Mouse (Mus musculus): ENCODE measurements around the gene Tbl1x. TPM values are rescaled to one million over a fixed set of nuclear protein-coding genes. Genes with fewer than 3 reads are reported as not detected.
"Not testable (repeated sequence)": the region's sequence is repeated elsewhere in the genome, so short reads cannot be mapped to it uniquely, and the experiment has no call there.

The Tbl1x gene
- polyA plus RNA-seq, 1 experiment from 2014 or later, result 37.9 TPM

DNA sequence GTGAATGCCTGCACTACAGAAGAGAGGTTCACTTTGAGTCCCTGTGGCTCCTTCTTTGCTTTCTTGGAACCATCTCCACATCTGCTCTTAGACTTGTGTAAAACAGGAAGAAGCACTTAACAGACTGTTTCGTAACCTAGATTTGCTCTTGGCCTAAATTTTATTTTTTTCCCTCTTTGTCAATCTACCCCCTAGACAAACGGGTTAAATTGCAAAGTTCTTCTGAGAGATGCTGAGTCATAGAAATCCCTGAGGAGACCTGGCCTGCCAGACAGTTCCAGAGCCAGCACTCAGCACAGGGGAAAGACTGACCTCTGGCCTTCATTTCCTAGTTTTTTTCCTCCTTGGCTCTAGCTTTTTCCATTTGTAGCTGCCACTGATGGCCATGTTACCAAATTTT, 23.1 kb downstream of the Tbl1x start:
- TF ChIP-seq EP300 (IDR thresholded peaks at IDR 0.05) (peak; percentile 30; the same call in 1 of the 2 replicates), CTCF (IDR thresholded peaks at IDR 0.05) (no peak)
- H3K27ac ChIP-seq (ENCODE audit: low read length), result no peak overlapping the region
- H3K27me3 ChIP-seq (replicated peaks; ENCODE audit: insufficient read depth, low read length), result no peaks in the 10 kb centered on the region
- H3K4me3 ChIP-seq (ENCODE audit: low read depth, low read length), result no peak overlapping the region
- 14% methylated on average over 2 of the region's 2 CpGs for WGBS
- no peak overlapping the region for H3K9ac ChIP-seq (replicated peaks; ENCODE audit: low read depth)
- H3K4me1 ChIP-seq (ENCODE audit: insufficient read depth, low read depth, low read length), result no peaks in the 10 kb centered on the region
- no peaks in the 10 kb centered on the region for H3K36me3 ChIP-seq (ENCODE audit: insufficient read depth, low read length)
- ATAC-seq (peak; percentile 72), DNase-seq (ENCODE audit: low spot score) (peak; percentile 78)
- H3K4me2 ChIP-seq (replicated peaks; ENCODE audit: low read depth, low read length), result no peak overlapping the region
- no peaks in the 10 kb centered on the region for H3K9me3 ChIP-seq (ENCODE audit: low read length)

- DNase-seq (ENCODE audit: low spot score); H3K27me3 ChIP-seq (replicated peaks; ENCODE audit: insufficient read depth, low read length); H3K9me3 ChIP-seq (ENCODE audit: low read length); ATAC-seq; H3K36me3 ChIP-seq (ENCODE audit: insufficient read depth, low read length); H3K9ac ChIP-seq (replicated peaks; ENCODE audit: low read depth); H3K4me2 ChIP-seq (replicated peaks; ENCODE audit: low read depth, low read length); H3K4me3 ChIP-seq (ENCODE audit: low read depth, low read length); H3K27ac ChIP-seq (ENCODE audit: low read length); H3K4me1 ChIP-seq (ENCODE audit: insufficient read depth, low read depth, low read length): not testable (repeated sequence)
- 92% methylated on average over 4 of the region's 4 CpGs for WGBS
Measured at GRCm38 (mm10) chrX:77539770-77540169, 29.0 kb downstream of the Tbl1x start.

GRCm38 (mm10) chrX:77544003-77544402, 33.2 kb downstream of the Tbl1x start:
- H3K4me1 ChIP-seq (ENCODE audit: insufficient read depth, low read depth, low read length), result no peaks in the 10 kb centered on the region
- H3K27ac ChIP-seq (ENCODE audit: low read length), result no peak overlapping the region
- no peak for TF ChIP-seq CTCF (IDR thresholded peaks at IDR 0.05)
- H3K4me2 ChIP-seq (replicated peaks; ENCODE audit: low read depth, low read length), result no peak overlapping the region
- no peak overlapping the region for H3K9ac ChIP-seq (replicated peaks; ENCODE audit: low read depth)
- no peak overlapping the region for H3K4me3 ChIP-seq (ENCODE audit: low read depth, low read length)
- no peaks in the 10 kb centered on the region for H3K36me3 ChIP-seq (ENCODE audit: insufficient read depth, low read length)
- DNase-seq (ENCODE audit: low spot score), result peak; percentile 5
- no peaks in the 10 kb centered on the region for H3K9me3 ChIP-seq (ENCODE audit: low read length)
- ATAC-seq, result peak; percentile 52; the same call in 1 of the 2 replicates
- no peaks in the 10 kb centered on the region for H3K27me3 ChIP-seq (replicated peaks; ENCODE audit: insufficient read depth, low read length)

DNA sequence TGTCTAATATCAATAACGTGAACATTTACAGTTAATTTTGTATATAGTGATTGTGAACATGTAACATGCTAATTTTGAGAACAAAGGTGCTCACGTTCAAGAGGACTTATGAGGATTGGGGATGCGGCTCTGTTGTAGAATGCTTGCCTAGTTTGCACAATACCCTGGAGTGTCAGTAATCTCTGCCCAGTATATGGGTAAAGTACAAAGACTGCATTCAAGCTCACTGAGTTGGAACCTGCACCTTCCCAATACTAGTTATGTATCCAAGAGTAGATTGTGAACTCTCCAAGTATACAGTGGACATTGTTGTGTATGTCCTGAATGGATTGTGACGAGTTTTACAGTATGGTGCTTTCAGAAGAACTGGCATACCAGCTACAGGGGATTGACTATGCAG, 33.7 kb downstream of the Tbl1x start:
- Histone ChIP-seq H3K36me3 (ENCODE audit: insufficient read depth, low read length) (no peaks in the 10 kb centered on the region), H3K4me1 (ENCODE audit: insufficient read depth, low read depth, low read length) (no peaks in the 10 kb centered on the region), H3K9ac (replicated peaks; ENCODE audit: low read depth) (no peak overlapping the region), H3K4me2 (replicated peaks; ENCODE audit: low read depth, low read length) (no peak overlapping the region), H3K4me3 (ENCODE audit: low read depth, low read length) (no peak overlapping the region), H3K27me3 (replicated peaks; ENCODE audit: insufficient read depth, low read length) (no peaks in the 10 kb centered on the region), H3K9me3 (ENCODE audit: low read length) (no peaks in the 10 kb centered on the region), H3K27ac (ENCODE audit: low read length) (no peak overlapping the region)
- WGBS, result 62% methylated on average over 4 of the region's 4 CpGs
- DNase-seq (ENCODE audit: low spot score), result no peak
- no peak for ATAC-seq
- TF ChIP-seq EP300 (IDR thresholded peaks at IDR 0.05), result no peak
- no peak for TF ChIP-seq CTCF (IDR thresholded peaks at IDR 0.05)

DNA sequence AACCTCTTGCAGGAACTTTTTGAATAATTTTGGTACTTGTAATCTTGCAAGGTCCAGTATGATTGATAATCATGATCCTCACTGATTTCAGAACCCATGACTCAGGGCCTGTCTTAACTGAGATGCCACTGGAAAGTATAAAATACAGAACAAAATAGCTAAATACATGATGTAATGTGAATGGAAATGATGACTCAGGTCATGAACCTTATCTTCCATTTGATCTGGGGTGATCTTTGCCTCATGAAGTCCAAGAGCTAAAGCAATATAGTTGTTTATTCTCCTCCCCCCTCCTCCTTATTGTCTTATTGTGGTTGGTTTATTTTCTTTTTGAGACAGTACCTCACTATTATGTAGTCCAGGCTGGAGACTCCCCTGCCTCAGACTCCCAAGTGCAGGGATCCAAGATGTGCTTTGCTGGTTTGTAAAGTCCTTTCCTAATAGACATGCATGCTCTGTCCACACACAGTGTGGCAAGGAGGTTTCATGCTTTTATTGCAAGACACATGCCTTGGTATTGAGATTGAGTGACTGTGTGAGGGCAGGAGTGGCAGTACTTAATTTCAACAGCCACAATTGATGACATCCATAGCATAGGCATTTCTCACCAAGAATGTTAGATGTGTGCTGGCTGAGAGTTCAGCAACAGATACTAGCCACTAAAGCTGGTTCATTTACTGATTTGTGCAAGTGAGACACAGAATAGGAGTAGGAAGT, 34.7 kb downstream of the Tbl1x start:
- Histone ChIP-seq H3K4me2 (replicated peaks; ENCODE audit: low read depth, low read length) (no peak overlapping the region), H3K36me3 (ENCODE audit: insufficient read depth, low read length) (no peaks in the 10 kb centered on the region), H3K9me3 (ENCODE audit: low read length) (no peaks in the 10 kb centered on the region), H3K4me3 (ENCODE audit: low read depth, low read length) (no peak overlapping the region), H3K4me1 (ENCODE audit: insufficient read depth, low read depth, low read length) (no peaks in the 10 kb centered on the region), H3K27ac (ENCODE audit: low read length) (no peak overlapping the region), H3K9ac (replicated peaks; ENCODE audit: low read depth) (no peak overlapping the region), H3K27me3 (replicated peaks; ENCODE audit: insufficient read depth, low read length) (no peaks in the 10 kb centered on the region)
- no peak for ATAC-seq
- TF ChIP-seq CTCF (IDR thresholded peaks at IDR 0.05) (no peak), EP300 (IDR thresholded peaks at IDR 0.05) (no peak)
- no peak for DNase-seq (ENCODE audit: low spot score)

GRCm38 (mm10) chrX:77546448-77546847, 35.6 kb downstream of the Tbl1x start:
- no peak overlapping the region for H3K4me3 ChIP-seq (ENCODE audit: low read depth, low read length)
- TF ChIP-seq CTCF (IDR thresholded peaks at IDR 0.05) (peak; percentile 45), EP300 (IDR thresholded peaks at IDR 0.05) (no peak)
- H3K4me2 ChIP-seq (replicated peaks; ENCODE audit: low read depth, low read length), result no peak overlapping the region
- no peak overlapping the region for H3K27ac ChIP-seq (ENCODE audit: low read length)
- no peaks in the 10 kb centered on the region for H3K27me3 ChIP-seq (replicated peaks; ENCODE audit: insufficient read depth, low read length)
- ATAC-seq, result no peak
- 58% methylated on average over 1 of the region's 1 CpGs for WGBS
- no peaks in the 10 kb centered on the region for H3K9me3 ChIP-seq (ENCODE audit: low read length)
- no peak overlapping the region for H3K9ac ChIP-seq (replicated peaks; ENCODE audit: low read depth)
- no peaks in the 10 kb centered on the region for H3K36me3 ChIP-seq (ENCODE audit: insufficient read depth, low read length)
- peak; percentile 14 for DNase-seq (ENCODE audit: low spot score)
- H3K4me1 ChIP-seq (ENCODE audit: insufficient read depth, low read depth, low read length), result no peaks in the 10 kb centered on the region

DNA sequence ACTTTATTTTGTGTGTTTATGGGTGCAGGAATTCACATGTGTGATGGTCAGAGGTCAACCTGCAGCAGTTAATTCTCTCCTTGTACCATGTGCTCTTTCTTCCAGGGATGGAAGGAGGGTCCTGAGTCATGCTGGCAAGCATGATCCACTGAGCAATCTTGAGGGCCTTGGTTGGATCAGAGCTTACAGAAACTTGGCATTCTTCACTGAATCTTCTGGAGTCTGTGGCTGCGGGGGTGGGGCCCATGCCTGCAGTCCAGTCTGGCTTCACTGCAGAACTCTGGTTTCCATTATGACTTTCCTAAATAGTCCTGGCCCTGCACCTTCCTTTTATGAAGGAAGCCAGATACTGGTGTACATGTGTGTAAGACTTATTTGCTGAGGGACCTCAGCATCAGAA, 38.1 kb downstream of the Tbl1x start:
- no peak overlapping the region for H3K9ac ChIP-seq (replicated peaks; ENCODE audit: low read depth)
- DNase-seq (ENCODE audit: low spot score), result peak; percentile 25
- no peak; the same call in 1 of the 2 replicates for ATAC-seq
- H3K4me3 ChIP-seq (ENCODE audit: low read depth, low read length), result no peak overlapping the region
- TF ChIP-seq CTCF (IDR thresholded peaks at IDR 0.05), result no peak
- no peaks in the 10 kb centered on the region for H3K4me1 ChIP-seq (ENCODE audit: insufficient read depth, low read depth, low read length)
- H3K9me3 ChIP-seq (ENCODE audit: low read length), result no peaks in the 10 kb centered on the region
- H3K36me3 ChIP-seq (ENCODE audit: insufficient read depth, low read length), result no peaks in the 10 kb centered on the region
- H3K4me2 ChIP-seq (replicated peaks; ENCODE audit: low read depth, low read length), result no peak overlapping the region
- WGBS, result 56% methylated on average over 1 of the region's 1 CpGs
- no peak overlapping the region for H3K27ac ChIP-seq (ENCODE audit: low read length)
- H3K27me3 ChIP-seq (replicated peaks; ENCODE audit: insufficient read depth, low read length), result no peaks in the 10 kb centered on the region

Measured in lung, postnatal 0 days (tissue).